Comparison of ENCODE assay signal across 8 mouse cellular contexts in genomic region chr8:72723651-72724001, GRCm38 (mm10). TPM values are rescaled to one million over a fixed set of nuclear protein-coding genes. Genes with fewer than 3 reads are reported as not detected.
DNase-seq lines count a peak whose midpoint lies in the region; ATAC-seq and TF ChIP-seq lines count a peak whose summit lies in the region.

No protein-coding gene starts in this region.

- 1% methylated on average over 30 of the region's 30 CpGs for WGBS in embryonic facial prominence, embryonic 10.5 days
- under 1% methylated on average over 30 of the region's 30 CpGs for WGBS in limb, embryonic 14.5 days
- under 1% methylated on average over 30 of the region's 30 CpGs for WGBS in midbrain, embryonic 14.5 days

- peak; percentile 17 for ATAC-seq in frontal cortex, adult (ENCODE audit: low TSS enrichment)
- no peak for ATAC-seq in limb, embryonic 14.5 days (ENCODE audit: low FRiP score, low read depth)
- ATAC-seq in midbrain, embryonic 14.5 days (ENCODE audit: low FRiP score, low TSS enrichment): peak; percentile 28; the same call in 1 of the 2 replicates

- DNase-seq in frontal cortex, adult 2 months (ENCODE audit: extremely low spot score in 1 of 2, low spot score in 1 of 2): no peak
- peak; percentile 45 for DNase-seq in embryonic facial prominence, embryonic 10.5 days (ENCODE audit: low spot score)
- DNase-seq in heart, postnatal 4 days: peak; percentile 39
- no peak for DNase-seq in limb, embryonic 14.5 days (ENCODE audit: low spot score)
- peak; percentile 41 for DNase-seq in midbrain, embryonic 14.5 days
- DNase-seq in testis, postnatal 14 days (ENCODE audit: low spot score): peak; percentile 48

- H3K4me3 ChIP-seq in E14TG2a.4 (replicated peaks; ENCODE audit: low read length): peak overlapping the region; percentile 95
- peak overlapping the region; percentile 99 for H3K4me3 ChIP-seq in embryonic facial prominence, embryonic 10.5 days
- H3K4me3 ChIP-seq in limb, embryonic 14.5 days (replicated peaks; ENCODE audit: low read length): peak overlapping the region; percentile 85
- H3K4me3 ChIP-seq in midbrain, embryonic 14.5 days (replicated peaks; ENCODE audit: low read depth, low read length): peak overlapping the region; percentile 95

- TF ChIP-seq POLR2A in limb, embryonic 14.5 days (IDR thresholded peaks at IDR 0.05; ENCODE audit: borderline replicate concordance, extremely low read depth, insufficient read depth, insufficient read length): no peak

- H3K9ac ChIP-seq in limb, embryonic 14.5 days (ENCODE audit: low read depth, low read length, severe bottlenecking): peak overlapping the region; percentile 94
- peak overlapping the region; percentile 94 for H3K9ac ChIP-seq in midbrain, embryonic 14.5 days (replicated peaks; ENCODE audit: low read length)

- H3K4me1 ChIP-seq in E14TG2a.4 (replicated peaks; ENCODE audit: low read depth, low read length): peaks cover 12% of the 10 kb centered on the region
- peaks cover 11% of the 10 kb centered on the region for H3K4me1 ChIP-seq in embryonic facial prominence, embryonic 10.5 days
- peaks cover 9% of the 10 kb centered on the region for H3K4me1 ChIP-seq in limb, embryonic 14.5 days (ENCODE audit: control insufficient read depth, insufficient read depth, low read length)
- peaks cover 9% of the 10 kb centered on the region; the same call in 1 of the 2 replicates for H3K4me1 ChIP-seq in midbrain, embryonic 14.5 days (ENCODE audit: control insufficient read depth, insufficient read depth, low read length)

- peaks cover 12% of the 10 kb centered on the region for H3K27me3 ChIP-seq in E14TG2a.4 (ENCODE audit: insufficient read depth, low read length)
- no peaks in the 10 kb centered on the region for H3K27me3 ChIP-seq in embryonic facial prominence, embryonic 10.5 days (replicated peaks; ENCODE audit: low read depth, poor library complexity, severe bottlenecking)
- no peaks in the 10 kb centered on the region for H3K27me3 ChIP-seq in limb, embryonic 14.5 days (ENCODE audit: control insufficient read depth, insufficient read depth, low read length)
- no peaks in the 10 kb centered on the region for H3K27me3 ChIP-seq in midbrain, embryonic 14.5 days (ENCODE audit: control insufficient read depth, insufficient read depth, low read length)

- no peak for TF ChIP-seq CTCF in E14TG2a.4 (conservative IDR thresholded peaks at IDR 0.05; ENCODE audit: low read length)

- H3K36me3 ChIP-seq in E14TG2a.4 (ENCODE audit: insufficient read depth, low read length): peaks cover 47% of the 10 kb centered on the region
- peaks cover 43% of the 10 kb centered on the region for H3K36me3 ChIP-seq in embryonic facial prominence, embryonic 10.5 days (replicated peaks)
- peaks cover 41% of the 10 kb centered on the region for H3K36me3 ChIP-seq in limb, embryonic 14.5 days (ENCODE audit: control insufficient read depth, insufficient read depth, low read length)
- peaks cover 41% of the 10 kb centered on the region for H3K36me3 ChIP-seq in midbrain, embryonic 14.5 days (ENCODE audit: control insufficient read depth, insufficient read depth, low read length)

- H3K27ac ChIP-seq in embryonic facial prominence, embryonic 10.5 days (replicated peaks): peak overlapping the region; percentile 94
- no peak overlapping the region for H3K27ac ChIP-seq in limb, embryonic 14.5 days (replicated peaks; ENCODE audit: low read depth, low read length)
- H3K27ac ChIP-seq in midbrain, embryonic 14.5 days (replicated peaks; ENCODE audit: low read depth, low read length): no peak overlapping the region; the same call in 1 of the 2 replicates

- peak overlapping the region; percentile 89 for H3K4me2 ChIP-seq in limb, embryonic 14.5 days (replicated peaks; ENCODE audit: low read depth, low read length, severe bottlenecking)
- H3K4me2 ChIP-seq in midbrain, embryonic 14.5 days (ENCODE audit: low read length): peak overlapping the region; percentile 84

- H3K9me3 ChIP-seq in E14TG2a.4 (ENCODE audit: low read length): no peaks in the 10 kb centered on the region
- no peaks in the 10 kb centered on the region for H3K9me3 ChIP-seq in embryonic facial prominence, embryonic 10.5 days
- H3K9me3 ChIP-seq in limb, embryonic 14.5 days (ENCODE audit: control insufficient read depth, low read length): no peaks in the 10 kb centered on the region
- H3K9me3 ChIP-seq in midbrain, embryonic 14.5 days (ENCODE audit: control insufficient read depth, low read length): no peaks in the 10 kb centered on the region

RNA-seq across cellular contexts. Expression of gene Sin3b, which starts 0.5 kb away (rescaled TPM):
- polyA plus RNA-seq in frontal cortex, adult 2 months (2012; rRNA removed): 134 and 150 TPM in 2 replicates
- polyA plus RNA-seq in embryonic facial prominence, embryonic 10.5 days (2016; fragmentation: Nextera tagmentation; extraction: Ambion mirVana): 142 and 149 TPM in 2 replicates
- total RNA-seq in heart, postnatal 4 days (2021): 100 to 1,000 TPM; 133 to 135 TPM
- 162 and 180 TPM in 2 replicates for polyA plus RNA-seq in limb, embryonic 14.5 days (2012; rRNA removed)
- polyA plus RNA-seq in limb, embryonic 14.5 days (2014; fragmentation: Nextera tagmentation; extraction: Ambion mirVana): 203 and 211 TPM in 2 replicates
- 191 and 211 TPM in 2 replicates for polyA plus RNA-seq in midbrain, embryonic 14.5 days (2014; fragmentation: Nextera tagmentation; extraction: Ambion mirVana)

RNA-seq across cellular contexts. Expression of gene F2rl3, which starts 38.1 kb away (rescaled TPM):
- 0.42 and 0.65 TPM in 2 replicates for polyA plus RNA-seq in frontal cortex, adult 2 months (2012; rRNA removed)
- 2.0 and 2.1 TPM in 2 replicates for polyA plus RNA-seq in embryonic facial prominence, embryonic 10.5 days (2016; fragmentation: Nextera tagmentation; extraction: Ambion mirVana)
- 1 to 10 TPM; 3.5 TPM for total RNA-seq in heart, postnatal 4 days (2021)
- polyA plus RNA-seq in limb, embryonic 14.5 days (2012; rRNA removed): 2.0 and 3.8 TPM in 2 replicates
- polyA plus RNA-seq in limb, embryonic 14.5 days (2014; fragmentation: Nextera tagmentation; extraction: Ambion mirVana): 0.69 and 1.5 TPM in 2 replicates
- 0.63 and 0.74 TPM in 2 replicates for polyA plus RNA-seq in midbrain, embryonic 14.5 days (2014; fragmentation: Nextera tagmentation; extraction: Ambion mirVana)

Comparison
In these comparisons a context has a peak if more than half of its experiments do, and no peak if none do; other contexts are left out.
1. DNase-seq: peak in embryonic facial prominence, embryonic 10.5 days (single experiment), heart, postnatal 4 days (single experiment), midbrain, embryonic 14.5 days (single experiment) and testis, postnatal 14 days (single experiment); none in frontal cortex, adult 2 months (0 of 2) and limb, embryonic 14.5 days (single experiment).
2. Peak in every context shown above with its lines, with median percentiles within 50 percentile points of each other: H3K4me3 ChIP-seq.